Mouse (Mus musculus) retina, postnatal 7 days (tissue): ENCODE data around the gene Mad1l1.

Experiments
- DNase-seq: peaks from one replicate; pipeline ENCODE4 v3.0.0-alpha.2; 2012; ENCODE audit warnings: low read depth, low spot score

The Mad1l1 gene

DNA sequence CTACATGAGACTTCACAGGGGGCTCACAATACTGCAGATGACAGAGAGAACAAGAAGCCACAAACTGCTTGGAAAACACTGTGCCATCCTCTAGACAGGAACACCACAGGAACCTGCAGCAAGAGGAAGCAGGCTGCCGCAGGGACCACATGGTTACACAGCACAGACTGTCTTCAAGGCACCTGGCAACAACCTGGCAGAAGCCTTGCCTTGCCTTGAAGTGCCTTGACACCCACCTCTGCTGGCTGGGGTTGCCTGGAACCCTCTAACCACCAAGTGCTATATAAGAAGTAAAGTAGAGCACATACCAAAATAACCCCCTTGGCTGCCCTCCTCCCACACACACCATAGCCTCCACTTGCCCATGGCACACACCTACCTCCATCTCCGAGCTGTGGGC lies 177.8 kb downstream of the Mad1l1 start:
- no peak for DNase-seq

- DNase-seq, result no peak
Measured at GRCm38 (mm10) chr5:140141336-140141735, 180.0 kb downstream of the Mad1l1 start.

GRCm38 (mm10) chr5:140140214-140140613 lies 181.1 kb downstream of the Mad1l1 start:
- DNase-seq, result peak; percentile 57

DNA sequence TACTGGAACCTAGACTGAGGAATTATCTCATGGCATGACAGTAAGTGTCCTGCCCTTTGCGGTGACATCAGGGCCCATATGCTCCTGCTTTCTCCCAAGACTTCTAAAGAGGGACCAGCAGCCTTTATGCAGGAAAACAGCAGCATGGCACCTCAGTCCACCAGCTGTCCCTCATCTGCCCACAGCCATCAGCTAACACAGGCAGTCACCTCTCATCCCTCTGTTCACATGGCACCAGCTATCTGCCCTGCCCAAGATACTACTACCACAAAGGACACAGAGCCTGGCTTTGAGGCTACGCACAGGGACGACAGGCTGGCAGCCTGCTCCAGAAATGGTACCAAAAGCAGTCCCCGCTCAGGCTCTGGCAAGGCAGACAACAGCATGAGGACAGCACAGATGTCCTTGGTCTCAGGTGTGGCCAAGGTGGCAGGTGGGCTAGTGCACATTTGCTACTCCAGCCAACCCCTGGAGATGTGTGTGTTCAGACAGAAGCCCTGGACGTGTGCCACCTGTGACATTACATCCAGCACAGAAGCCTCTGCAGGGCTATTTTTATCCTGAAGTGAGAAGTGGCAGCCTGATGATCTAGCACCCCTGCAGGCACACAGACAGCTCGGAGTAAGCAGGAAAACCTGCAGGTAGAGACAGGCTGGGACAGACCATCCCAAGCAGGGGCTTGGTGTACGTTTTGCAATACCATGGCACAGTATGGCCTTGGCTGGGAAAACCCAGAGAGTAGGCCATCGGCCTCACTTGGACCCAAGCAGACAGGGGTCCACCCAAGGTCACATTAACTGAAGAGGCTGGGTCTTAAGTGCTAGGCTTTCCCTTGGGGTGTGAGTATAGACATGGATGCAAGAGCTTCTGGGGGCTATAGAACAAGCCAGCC lies 185.4 kb downstream of the Mad1l1 start:
- no peak for DNase-seq

DNA sequence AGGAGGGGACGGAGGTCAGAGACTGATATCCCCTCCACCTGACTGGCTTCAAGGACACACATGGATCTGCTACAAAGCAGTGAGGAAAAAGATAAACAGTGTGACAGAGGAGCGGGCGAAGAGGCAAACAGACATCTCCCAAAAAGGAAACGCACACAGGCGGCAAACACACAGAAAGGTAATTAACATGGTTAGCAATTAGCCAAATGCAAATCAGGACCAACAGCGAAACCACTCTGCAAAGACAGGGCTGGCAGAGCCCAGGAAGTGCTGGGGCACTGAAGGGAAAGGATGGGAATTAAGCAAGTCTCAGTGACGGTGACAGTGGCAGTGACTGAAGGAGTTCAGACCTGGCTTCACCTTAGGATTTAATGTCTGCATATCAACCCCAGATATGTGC lies 187.3 kb downstream of the Mad1l1 start:
- no peak for DNase-seq

GRCm38 (mm10) chr5:140128414-140128981 lies 192.9 kb downstream of the Mad1l1 start:
- DNase-seq, result no peak

GRCm38 (mm10) chr5:140127981-140128380 lies 193.4 kb downstream of the Mad1l1 start:
- no peak for DNase-seq

DNA sequence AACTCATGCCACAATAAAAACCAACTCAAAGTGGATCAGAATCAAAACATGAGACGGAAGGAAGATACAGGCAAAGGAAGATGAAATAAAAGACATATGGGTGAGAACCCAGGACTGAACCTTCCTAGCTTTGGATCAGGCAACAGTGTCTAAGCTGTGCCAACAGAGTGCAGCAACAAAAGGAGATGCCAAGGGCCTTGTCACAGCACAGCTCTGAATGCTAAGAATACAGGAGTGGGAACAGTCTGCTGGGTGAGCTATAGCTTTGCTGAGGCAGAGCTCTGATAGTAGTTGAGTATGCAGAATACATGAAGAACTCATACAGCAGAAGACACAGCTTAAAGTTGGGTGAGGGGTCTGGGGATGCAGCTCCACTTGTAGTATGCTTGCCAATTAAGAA lies 196.7 kb downstream of the Mad1l1 start:
- no peak for DNase-seq

DNA sequence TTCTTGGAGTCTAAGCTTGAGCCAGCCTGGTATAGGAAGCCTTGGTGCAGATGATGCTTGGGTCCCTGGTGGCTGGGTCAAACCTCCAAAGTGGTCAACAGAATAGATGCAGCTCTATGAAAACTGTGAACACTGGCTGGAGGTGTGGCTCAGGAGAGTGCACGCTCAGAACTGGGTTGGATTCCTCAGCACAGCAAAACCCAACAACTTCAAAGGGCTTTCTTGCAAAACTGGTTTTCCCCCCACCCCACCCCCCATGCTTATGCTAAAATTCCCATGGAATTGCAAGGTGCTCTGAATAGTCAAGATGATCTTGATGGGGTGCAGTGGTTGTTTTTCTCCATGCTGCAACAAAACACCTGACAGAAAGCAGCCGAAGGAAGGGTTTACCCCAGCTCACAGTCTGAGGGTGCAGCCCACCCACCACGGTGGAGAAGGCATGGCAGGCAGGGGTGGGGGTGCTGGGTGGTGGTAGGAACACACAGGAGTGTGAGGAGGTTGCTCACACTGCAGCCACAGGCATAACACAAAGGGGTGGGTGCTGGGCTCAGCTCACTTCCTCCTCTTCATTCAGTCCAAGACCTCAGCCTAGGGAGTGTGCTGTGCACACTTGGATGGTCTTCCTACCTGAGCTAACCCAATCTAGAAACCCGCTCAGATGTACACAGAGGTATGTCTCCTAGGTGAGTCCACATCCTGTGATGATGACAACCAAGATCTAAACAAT lies 197.5 kb downstream of the Mad1l1 start:
- no peak for DNase-seq

GRCm38 (mm10) chr5:140123194-140123593 lies 198.2 kb downstream of the Mad1l1 start:
- no peak for DNase-seq

GRCm38 (mm10) chr5:140121966-140122365 lies 199.4 kb downstream of the Mad1l1 start:
- no peak for DNase-seq

DNA sequence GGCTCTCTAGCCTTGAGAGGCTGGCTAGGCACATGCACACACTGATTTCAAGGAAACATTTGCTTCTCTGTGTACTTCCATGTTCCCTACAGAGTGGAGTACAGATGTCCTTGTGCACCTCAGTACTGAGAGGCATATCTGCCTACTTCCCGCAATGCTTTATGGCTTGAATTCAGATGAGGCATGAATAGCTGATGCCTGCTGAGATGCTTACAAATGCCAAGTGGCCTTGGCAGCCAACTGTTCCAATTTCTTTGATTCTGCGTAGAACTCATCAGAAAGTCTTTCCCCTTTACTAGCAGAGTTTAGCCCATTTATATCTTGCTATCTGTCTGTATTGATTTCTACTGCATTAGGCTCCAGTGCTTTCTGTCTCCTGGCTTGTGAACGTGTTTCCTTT lies 202.4 kb downstream of the Mad1l1 start:
- no peak for DNase-seq

DNA sequence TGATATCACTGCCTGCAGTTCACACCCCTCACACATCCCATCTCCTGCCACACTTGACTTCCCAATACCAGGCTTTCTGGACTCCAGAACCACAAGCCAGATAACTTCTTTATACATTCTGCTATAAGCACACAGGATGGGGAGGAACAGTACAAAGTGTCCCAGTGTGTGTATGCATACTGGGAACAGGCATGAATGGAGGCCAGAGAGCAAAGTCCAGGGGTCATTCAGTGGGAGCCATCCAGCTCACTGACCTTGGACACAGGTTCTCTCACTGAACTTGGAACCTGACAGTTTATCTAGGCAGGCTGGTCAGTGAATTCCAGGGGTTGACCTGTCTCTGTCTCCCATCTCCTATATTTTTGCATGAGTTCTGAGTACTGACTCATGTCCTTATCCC lies 203.4 kb downstream of the Mad1l1 start:
- DNase-seq, result no peak

DNA sequence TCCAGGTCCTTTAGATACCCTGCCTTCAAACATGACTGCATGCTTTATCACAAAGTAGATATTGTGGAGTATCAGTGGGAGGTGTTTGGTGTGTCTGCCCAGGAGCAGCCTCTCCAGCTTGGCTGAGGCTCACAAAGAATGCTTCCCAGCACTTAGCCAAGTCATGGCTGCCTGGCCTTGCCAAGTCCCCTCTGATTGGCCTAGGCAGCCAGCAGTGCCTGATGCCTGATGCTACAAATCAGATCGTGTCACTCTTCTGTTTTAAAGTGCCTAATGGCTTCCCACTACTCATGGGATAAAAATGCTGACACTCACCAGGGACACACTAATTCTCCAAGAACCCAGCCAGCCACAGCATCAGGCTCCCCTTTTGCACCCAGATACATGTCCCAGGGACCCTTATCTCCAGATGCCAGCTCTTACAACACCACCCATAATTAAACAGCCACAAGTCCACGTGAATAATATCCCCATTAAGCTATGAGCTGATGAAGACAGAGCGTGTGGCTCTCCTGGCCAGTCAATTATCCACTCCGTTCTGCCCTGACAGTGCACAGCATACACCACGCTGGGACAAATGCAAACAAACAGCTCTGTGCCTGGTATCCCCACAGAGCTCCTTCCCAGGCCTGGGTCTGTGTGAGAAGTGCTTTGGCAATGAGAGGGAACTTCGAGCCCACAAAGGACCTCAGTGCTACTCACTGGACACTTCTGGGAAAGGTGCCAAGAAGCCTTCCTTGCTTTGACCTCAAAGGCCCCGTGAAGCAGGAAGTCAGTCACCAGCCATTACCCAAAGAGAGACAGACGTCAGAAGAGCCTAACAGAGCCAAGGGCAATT lies 205.7 kb downstream of the Mad1l1 start:
- no peak for DNase-seq

DNA sequence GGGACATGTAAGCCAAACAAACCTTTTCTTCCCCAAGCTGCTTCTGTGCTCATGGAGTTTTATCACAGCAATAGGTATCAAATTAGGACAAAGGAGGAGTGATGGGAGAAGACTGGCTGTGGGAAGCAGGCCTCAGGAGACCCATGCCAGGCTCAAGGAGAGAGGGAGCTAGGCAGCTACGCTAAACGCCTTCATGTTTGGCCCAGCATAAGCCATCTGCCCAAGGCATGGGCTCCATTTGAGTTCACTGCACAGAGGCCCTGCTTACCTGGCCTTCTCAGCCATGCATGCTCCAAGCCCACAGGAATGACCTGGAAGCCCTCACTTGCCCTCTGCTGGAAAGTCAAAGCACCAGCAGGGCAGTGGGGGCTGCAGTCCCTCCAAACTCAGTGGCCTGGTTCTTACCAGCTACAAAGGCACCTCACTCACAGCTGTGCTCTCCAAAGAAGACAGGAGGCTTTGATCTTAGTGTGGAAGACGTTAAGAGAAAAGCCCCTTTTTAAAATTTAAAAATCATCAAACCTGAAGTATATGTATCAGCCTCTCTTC lies 206.8 kb downstream of the Mad1l1 start:
- no peak for DNase-seq

DNA sequence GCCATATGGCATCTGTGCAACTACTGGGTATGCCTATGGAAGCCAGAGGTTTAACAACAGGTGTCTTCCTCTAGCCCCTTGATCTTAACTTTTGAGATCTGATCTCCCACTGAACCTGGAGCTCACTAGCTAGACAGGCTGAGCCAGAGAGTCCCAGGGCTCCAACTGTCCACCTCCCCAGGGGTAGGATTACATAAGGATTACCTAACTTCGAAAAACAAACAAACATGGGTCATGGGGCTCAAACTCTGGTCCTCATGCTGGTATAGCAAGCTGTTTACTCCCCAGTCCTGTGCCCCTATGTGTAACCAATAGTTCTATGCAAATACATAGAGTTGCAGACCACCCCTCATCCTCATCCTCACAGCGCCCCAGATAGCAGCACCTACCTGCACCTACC lies 208.1 kb downstream of the Mad1l1 start:
- DNase-seq, result no peak

- no peak for DNase-seq
Measured at GRCm38 (mm10) chr5:140110024-140110423, 211.3 kb downstream of the Mad1l1 start.

- DNase-seq, result no peak
Measured at GRCm38 (mm10) chr5:140107907-140108306, 213.4 kb downstream of the Mad1l1 start.

- no peak for DNase-seq
Measured at GRCm38 (mm10) chr5:140106051-140106450, 215.3 kb downstream of the Mad1l1 start.

- no peak for DNase-seq
Measured at GRCm38 (mm10) chr5:140104891-140105290, 216.5 kb downstream of the Mad1l1 start.

GRCm38 (mm10) chr5:140102731-140103130 lies 218.6 kb downstream of the Mad1l1 start:
- DNase-seq, result no peak
